Mouse (Mus musculus) urinary bladder, postnatal 36 days (tissue): ENCODE measurements at regions not wholly inside any gene's neighbourhood (a gene's known extent, or its start where the extent isn't known, plus 50 kb on each side); places are given as distances from the start of the nearest gene placed in this dataset.

Experiments used
- DNase-seq, 2 experiments: peaks; one replicate each; pipeline ENCODE4 v3.0.0; 2022; ENCODE audit warnings: low spot score in 2 of 2, mixed read lengths in 1 of 2

DNA sequence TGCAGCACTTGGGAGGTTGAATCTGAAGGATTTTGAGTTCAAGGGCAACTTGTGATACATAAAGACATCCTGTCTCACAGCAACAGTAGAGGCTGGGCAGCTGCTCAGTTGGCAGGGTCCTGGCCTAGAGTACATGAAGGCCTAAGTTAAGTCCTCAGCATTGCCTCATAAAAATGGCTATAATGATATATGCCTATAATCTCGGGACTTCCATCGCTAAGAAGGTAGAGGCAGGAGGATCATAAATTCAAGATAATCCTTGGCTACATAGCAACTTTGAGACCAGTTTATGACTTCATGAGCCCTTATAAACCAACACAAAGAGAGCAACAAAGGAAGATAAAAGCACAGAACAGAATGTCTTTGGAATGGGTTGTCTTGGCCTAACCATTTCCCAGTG is 570.0 kb upstream of the Auts2 start:
- DNase-seq: no peak

- peak in 1 of 2 experiments; percentile 8 for DNase-seq
These were observed 563.7 kb upstream of the Auts2 start for GRCm38 (mm10) chr5:133106691-133107354.

GRCm38 (mm10) chr5:133096340-133096739 is 553.2 kb upstream of the Auts2 start:
- no peak for DNase-seq

- DNase-seq: no peak
These were observed 541.7 kb upstream of the Auts2 start for GRCm38 (mm10) chr5:133084859-133085258.

GRCm38 (mm10) chr5:133080751-133081150 is 537.6 kb upstream of the Auts2 start:
- no peak for DNase-seq

GRCm38 (mm10) chr5:133078916-133079315 is 535.8 kb upstream of the Auts2 start:
- no peak for DNase-seq

DNA sequence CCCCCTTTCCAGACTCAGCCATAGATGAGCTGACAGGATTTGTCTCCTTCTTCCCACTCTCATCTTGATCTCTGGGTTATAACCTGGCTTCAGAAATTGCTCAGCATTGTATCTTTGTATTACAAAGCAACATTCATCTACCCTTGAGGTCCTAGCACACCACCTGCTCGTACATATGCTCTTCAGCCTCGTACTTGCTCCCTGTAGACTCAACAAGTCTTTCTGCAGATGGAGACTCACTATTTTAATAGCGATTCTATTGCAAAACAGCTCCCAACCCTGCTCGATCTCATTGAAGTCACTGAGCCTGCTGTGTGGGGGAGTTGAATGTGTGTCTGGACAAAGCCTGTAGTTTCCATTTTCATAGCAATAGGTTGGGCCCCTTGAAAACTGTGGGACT is 535.2 kb upstream of the Auts2 start:
- DNase-seq: no peak

- DNase-seq: no peak
These were observed 530.2 kb upstream of the Auts2 start for GRCm38 (mm10) chr5:133073317-133073716.

- no peak for DNase-seq
These were observed 527.0 kb upstream of the Auts2 start for GRCm38 (mm10) chr5:133070141-133070540.

- DNase-seq: no peak
These were observed 519.3 kb upstream of the Auts2 start for GRCm38 (mm10) chr5:133062481-133062880.

- no peak for DNase-seq
These were observed 504.3 kb upstream of the Auts2 start for GRCm38 (mm10) chr5:133047456-133047855.

GRCm38 (mm10) chr5:133045637-133046036 is 502.5 kb upstream of the Auts2 start:
- no peak for DNase-seq

- DNase-seq: no peak
These were observed 484.4 kb upstream of the Auts2 start for GRCm38 (mm10) chr5:133027590-133027989.

DNA sequence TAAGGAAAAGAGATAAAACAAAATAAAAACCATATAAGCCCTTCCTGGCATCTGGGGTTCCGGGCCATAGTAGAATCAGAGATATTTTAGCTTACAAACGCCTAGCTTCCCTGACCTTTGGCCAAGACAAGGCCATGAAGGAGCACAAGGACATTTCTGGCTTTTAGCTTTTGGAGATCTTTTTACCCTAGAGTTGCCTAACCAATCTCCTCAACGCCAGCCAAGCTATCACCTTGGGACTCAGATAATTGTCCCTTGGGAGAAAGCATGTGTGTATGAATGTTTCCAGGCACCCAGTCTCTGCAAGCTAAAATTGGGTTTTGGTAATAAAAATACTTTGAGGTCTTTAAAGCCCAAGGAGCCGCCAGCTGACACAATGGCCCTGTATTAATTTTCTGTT is 482.0 kb upstream of the Auts2 start:
- no peak for DNase-seq

GRCm38 (mm10) chr5:133020821-133021220 is 477.7 kb upstream of the Auts2 start:
- DNase-seq: no peak

GRCm38 (mm10) chr5:133020116-133020515 is 477.0 kb upstream of the Auts2 start:
- DNase-seq: no peak

- DNase-seq: peak; percentile 7 to 14
These were observed 467.8 kb upstream of the Auts2 start for GRCm38 (mm10) chr5:133010624-133011575.

- DNase-seq: no peak
These were observed 439.7 kb upstream of the Auts2 start for GRCm38 (mm10) chr5:132982866-132983265.

- no peak for DNase-seq
These were observed 435.9 kb upstream of the Auts2 start for GRCm38 (mm10) chr5:132979013-132979412.

- DNase-seq: no peak
These were observed 432.3 kb upstream of the Auts2 start for GRCm38 (mm10) chr5:132975303-132975932.

DNA sequence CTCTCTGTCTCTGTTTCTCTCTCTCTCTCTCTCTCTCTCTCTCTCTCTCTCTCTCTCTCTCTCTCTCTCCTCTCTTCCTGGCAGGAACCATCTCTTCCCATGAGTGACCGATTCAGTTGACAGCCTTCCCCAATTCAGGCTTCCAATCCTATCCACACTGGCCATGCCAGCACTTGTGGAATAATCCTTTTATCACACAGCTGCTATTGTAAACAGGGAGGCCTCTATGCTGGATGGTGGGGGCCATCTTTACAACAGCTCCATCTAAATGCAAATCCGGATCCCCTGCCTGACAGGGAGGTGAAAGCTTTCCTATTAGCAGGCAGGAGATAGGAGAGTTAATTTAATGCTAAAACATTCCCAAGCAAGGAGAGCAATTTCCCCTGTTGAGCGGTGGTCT is 431.7 kb upstream of the Auts2 start:
- no peak for DNase-seq

DNA sequence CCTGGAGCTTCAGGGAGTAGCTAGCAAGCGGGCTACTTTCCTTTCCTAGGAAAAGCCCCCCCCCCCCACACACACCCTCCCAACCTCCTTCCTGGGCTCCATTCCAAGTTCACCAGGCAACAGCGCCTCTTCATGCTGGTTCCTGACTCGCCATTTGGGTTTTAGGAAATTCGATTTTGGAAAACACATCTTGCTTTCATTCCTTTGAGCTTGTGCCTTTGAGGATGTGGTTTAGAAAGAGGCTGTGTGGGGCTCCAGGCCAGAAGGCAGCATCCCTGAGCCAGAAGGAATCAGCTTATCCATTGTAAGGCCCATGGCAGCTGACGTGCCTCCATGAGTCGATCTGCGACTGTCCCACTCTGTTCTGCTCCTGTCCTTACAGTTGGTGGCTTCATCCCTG is 427.9 kb upstream of the Auts2 start:
- no peak for DNase-seq
